Mouse (Mus musculus) monocyte, adult 59 days (primary cell): ENCODE results near the gene Anapc15-ps. TPM values are rescaled to one million over a fixed set of nuclear protein-coding genes. Genes with fewer than 3 reads are reported as not detected.

ENCODE experiments used
- total RNA-seq, 2 experiments: library from RNA; stranded (reverse); gene quantifications; one replicate each; pipeline ENCODE4 v1.2.4; 2023

The Anapc15-ps gene
- total RNA-seq: not detected

DNA sequence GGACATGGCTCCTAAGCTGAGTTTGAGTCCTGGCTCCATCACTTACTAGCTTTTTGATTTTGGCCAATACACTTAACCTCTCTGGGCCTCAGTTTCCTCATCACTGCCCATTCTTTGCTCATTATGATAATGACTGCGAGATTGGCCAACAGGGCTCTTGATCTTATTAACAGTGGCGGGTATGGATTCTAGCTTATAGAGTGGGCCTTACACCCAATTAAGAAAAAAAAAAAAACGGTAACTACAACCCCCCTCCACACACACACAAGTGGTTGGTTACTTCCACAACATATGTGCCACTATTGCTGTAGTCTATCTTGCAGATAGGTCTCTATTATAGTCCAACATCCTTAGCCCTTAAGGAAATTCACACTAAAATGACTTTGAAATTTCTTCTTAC is at the start of gene Anapc15-ps:
Anapc15-ps (minus strand) TSS at position 101 of the 400 bp plus-strand sequence.

Other genes starting within 250 kb of the Anapc15-ps start
- gene Mrpl42, start 171.5 kb downstream of the Anapc15-ps start, total RNA-seq: 10 to 100 TPM; 44.8 to 49.4 TPM
- gene Ube2n, start 158.3 kb downstream of the Anapc15-ps start, total RNA-seq: 100 to 1,000 TPM; 128 to 135 TPM
- gene Nudt4, start 109.3 kb downstream of the Anapc15-ps start, total RNA-seq: 10 to 100 TPM; 34.7 to 36.3 TPM
- not detected for gene Gm33543, start 169.5 kb upstream of the Anapc15-ps start, total RNA-seq